Mouse (Mus musculus) heart, embryonic 10.5 days (tissue): ENCODE measurements at regions not wholly inside any gene's neighbourhood (a gene's known extent, or its start where the extent isn't known, plus 50 kb on each side); places are given as distances from the start of the nearest gene placed in this dataset.

Source experiments
- DNase-seq: peaks from one replicate; pipeline ENCODE4 v3.0.0-alpha.2; 2017; ENCODE audit warnings: low spot score
- H3K27ac ChIP-seq: fragments of 300-500 bp; sonication (generic); 2 replicates; pipeline ENCODE4 v1.5.1; 2016; ENCODE audit warnings: mild to moderate bottlenecking
- H3K27me3 ChIP-seq: fragments of 300-500 bp; sonication (generic); 2 replicates; pipeline ENCODE4 v1.6.1; 2016; ENCODE audit warnings: mild to moderate bottlenecking; ENCODE audit not compliant: poor library complexity, insufficient read depth, severe bottlenecking
- H3K36me3 ChIP-seq: fragments of 300-500 bp; sonication (generic); 2 replicates; pipeline ENCODE4 v1.6.1; 2016; ENCODE audit warnings: mild to moderate bottlenecking, moderate library complexity
- H3K4me1 ChIP-seq: fragments of 300-500 bp; sonication (generic); 2 replicates; pipeline ENCODE4 v1.6.1; 2016; ENCODE audit warnings: mild to moderate bottlenecking
- H3K4me3 ChIP-seq: fragments of 300-500 bp; sonication (generic); 2 replicates; pipeline ENCODE4 v1.5.1; 2016; ENCODE audit warnings: mild to moderate bottlenecking, moderate library complexity
- H3K9me3 ChIP-seq: fragments of 300-500 bp; sonication (generic); 2 replicates; pipeline ENCODE4 v1.6.1; 2016; ENCODE audit warnings: mild to moderate bottlenecking, moderate library complexity
- WGBS: fragments of 180-500 bp; shearing (Covaris S2); methylation state at CpG from one replicate; pipeline ENCODE4 v1.1.7; 2016; 5-methylcytosine and 5-hydroxymethylcytosine counted together

DNA sequence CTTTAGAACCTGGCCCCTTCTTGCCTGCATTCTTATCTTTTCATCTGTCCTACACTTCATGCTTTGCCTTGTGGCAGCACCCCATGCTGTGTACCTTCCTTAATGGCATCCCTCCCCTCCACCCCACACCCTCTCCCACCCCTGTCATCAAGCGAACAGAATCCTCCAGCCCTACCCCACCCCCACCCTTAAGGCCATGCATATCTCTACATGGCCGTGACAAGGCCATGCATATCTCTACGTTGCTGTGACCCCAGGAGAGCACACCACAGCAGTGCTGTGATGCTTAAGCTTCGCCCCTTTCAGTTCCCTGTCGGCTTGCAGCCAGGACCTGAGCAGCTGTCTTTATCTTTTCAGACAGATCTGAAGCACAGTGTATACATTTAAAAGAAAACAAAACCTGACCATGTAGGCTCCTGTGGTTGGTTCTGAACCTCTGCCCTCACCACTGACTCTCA is 319.5 kb upstream of the Trib2 start:
- Histone ChIP-seq H3K4me1 (peaks cover 13% of the 10 kb centered on the region), H3K36me3 (no peaks in the 10 kb centered on the region), H3K27me3 (no peaks in the 10 kb centered on the region), H3K4me3 (no peak overlapping the region), H3K27ac (no peak overlapping the region; the same call in 1 of the 2 replicates), H3K9me3 (no peaks in the 10 kb centered on the region)
- 8% methylated on average over 5 of the region's 5 CpGs for WGBS
- no peak for DNase-seq

DNA sequence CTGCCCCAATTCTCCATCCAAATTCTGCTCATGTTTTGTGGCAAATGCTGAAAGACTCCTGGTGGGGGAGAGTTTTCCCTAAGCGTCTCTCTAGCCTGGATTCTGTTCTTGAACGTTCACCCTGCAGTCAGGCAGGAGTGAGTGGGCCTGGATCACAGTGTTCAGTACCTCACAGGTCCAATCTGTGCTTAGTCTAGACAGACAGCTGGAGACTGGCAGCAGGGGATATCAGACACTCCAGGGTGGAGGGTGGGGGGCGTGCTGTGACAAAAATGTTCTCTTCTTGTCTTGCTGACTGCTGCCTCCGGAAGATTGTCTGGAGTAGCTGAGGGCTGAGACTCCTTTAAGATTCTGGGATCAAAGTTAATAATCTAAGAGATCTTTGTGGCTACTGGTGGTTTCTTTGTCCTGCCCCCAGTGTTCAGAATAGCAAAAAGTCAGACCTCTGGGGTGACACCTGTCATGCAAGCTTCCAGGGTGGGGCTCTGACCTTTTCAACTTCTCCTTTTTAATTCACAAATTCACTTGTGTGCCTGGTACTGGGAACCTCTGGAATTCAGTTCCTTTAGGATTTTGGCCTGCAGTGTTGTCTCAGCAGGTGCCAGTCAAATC is 319.0 kb upstream of the Trib2 start:
- no peaks in the 10 kb centered on the region for H3K27me3 ChIP-seq
- H3K4me3 ChIP-seq, result no peak overlapping the region
- WGBS, result 31% methylated on average over 4 of the region's 4 CpGs
- H3K27ac ChIP-seq, result peak overlapping the region; percentile 0; the same call in 1 of the 2 replicates
- H3K36me3 ChIP-seq, result no peaks in the 10 kb centered on the region
- no peaks in the 10 kb centered on the region for H3K9me3 ChIP-seq
- DNase-seq, result no peak
- H3K4me1 ChIP-seq, result peaks cover 13% of the 10 kb centered on the region

DNA sequence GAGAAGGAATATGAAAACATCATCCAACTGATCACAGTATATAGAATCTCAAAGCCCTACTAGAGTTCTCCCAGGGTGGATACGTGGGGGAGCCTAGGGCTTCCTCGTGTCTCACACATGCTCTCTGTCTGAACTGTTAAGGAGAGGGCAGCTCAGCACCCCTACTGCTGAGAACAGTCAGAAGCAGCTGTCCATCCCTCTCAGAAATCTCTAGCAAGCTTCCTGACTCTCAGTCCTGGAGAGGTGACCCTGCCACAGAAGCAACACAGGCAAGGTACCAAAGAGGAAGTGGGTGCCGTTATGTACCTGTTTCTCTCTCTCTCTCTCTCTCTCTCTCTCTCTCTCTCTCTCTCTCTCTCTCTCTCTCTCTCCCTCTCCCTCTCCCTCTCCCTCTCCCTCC is 317.7 kb upstream of the Trib2 start:
- Histone ChIP-seq H3K36me3 (no peaks in the 10 kb centered on the region), H3K9me3 (no peaks in the 10 kb centered on the region)
- 68% methylated on average over 3 of the region's 3 CpGs for WGBS

DNA sequence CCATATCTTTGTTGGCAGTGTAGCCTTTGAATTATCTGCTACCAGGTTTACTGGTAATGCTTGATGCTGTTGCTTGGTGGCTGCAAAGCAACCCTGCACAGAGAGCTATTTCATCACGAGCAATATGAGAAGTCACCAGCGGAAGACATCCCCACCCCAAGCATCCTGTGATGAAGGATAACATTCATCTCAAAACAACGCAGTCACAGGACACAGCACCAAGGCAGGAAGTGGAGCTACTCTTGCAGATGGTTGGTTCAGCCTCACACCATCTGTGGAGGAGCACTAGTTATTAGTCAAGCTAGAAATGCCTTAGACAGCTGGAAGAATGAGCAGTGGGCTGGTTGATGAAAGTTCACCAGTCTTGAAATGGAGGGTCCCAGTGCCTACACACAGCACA is 316.5 kb upstream of the Trib2 start:
- Histone ChIP-seq H3K36me3 (no peaks in the 10 kb centered on the region), H3K4me1 (peaks cover 13% of the 10 kb centered on the region), H3K27ac (no peak overlapping the region), H3K9me3 (no peaks in the 10 kb centered on the region), H3K27me3 (no peaks in the 10 kb centered on the region), H3K4me3 (no peak overlapping the region)
- DNase-seq, result no peak
- WGBS, result 68% methylated on average over 3 of the region's 3 CpGs

More for the DNA sequence above, 317.7 kb upstream of the Trib2 start:
- Histone ChIP-seq H3K4me1 (peaks cover 13% of the 10 kb centered on the region), H3K27ac (no peak overlapping the region), H3K27me3 (no peaks in the 10 kb centered on the region), H3K4me3 (no peak overlapping the region)
- DNase-seq, result no peak

DNA sequence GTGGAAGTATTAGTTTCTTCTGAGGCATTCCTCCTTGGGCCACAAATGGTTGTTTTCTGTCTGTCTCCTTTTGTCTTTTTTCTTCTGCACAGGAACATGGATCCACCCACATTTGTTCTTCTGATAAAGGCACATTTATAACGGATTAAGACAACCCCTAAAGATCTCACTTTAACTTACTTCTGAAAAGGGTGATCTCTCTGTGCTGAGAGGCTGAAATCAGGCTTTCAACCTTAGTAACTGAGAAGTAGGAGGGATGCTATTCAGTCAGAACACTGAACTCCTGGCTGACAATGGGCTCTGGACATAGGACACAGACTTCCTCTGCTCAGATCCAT is 315.0 kb upstream of the Trib2 start:
- no peaks in the 10 kb centered on the region for H3K27me3 ChIP-seq
- no peak overlapping the region for H3K27ac ChIP-seq
- no peak overlapping the region for H3K4me3 ChIP-seq
- DNase-seq, result no peak
- 62% methylated on average over 1 of the region's 1 CpGs for WGBS
- no peaks in the 10 kb centered on the region for H3K36me3 ChIP-seq
- H3K4me1 ChIP-seq, result peaks cover 13% of the 10 kb centered on the region
- H3K9me3 ChIP-seq, result no peaks in the 10 kb centered on the region

DNA sequence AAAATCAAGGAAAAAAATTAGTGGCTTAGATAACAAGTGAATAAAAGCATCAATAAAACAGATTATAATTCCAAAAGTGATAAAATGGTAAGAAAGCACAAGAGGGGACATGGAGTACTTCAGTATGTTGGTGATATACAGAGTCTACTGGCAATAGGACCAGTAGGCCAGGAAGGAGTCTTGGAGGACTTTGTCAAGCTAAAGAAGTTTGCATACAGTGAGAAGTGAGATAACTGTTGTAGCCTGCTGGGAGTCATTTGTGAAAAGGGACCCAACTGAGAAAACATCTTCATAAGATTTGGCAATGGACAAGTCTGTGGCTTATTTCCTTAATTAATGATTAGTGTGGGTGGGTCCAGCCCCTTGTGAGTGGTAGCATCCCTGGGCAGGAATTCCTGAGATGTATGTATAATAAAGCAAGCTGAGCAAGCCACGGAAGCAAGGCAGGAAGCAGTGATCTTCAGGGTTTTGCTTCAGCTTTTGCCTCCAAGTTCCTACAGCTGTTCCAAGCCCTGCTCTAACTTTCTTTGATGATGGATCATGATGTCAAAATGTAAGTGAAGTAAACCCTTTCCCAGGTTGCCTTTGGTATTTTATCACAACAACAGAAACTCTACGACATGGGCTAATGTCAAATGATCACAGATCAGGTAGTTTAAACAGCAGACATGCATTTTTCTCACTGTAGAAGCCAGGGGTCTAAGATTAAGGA is 314.5 kb upstream of the Trib2 start:
- Histone ChIP-seq H3K9me3 (no peaks in the 10 kb centered on the region), H3K27me3 (no peaks in the 10 kb centered on the region)
- WGBS, result 64% methylated on average over 2 of the region's 2 CpGs

DNA sequence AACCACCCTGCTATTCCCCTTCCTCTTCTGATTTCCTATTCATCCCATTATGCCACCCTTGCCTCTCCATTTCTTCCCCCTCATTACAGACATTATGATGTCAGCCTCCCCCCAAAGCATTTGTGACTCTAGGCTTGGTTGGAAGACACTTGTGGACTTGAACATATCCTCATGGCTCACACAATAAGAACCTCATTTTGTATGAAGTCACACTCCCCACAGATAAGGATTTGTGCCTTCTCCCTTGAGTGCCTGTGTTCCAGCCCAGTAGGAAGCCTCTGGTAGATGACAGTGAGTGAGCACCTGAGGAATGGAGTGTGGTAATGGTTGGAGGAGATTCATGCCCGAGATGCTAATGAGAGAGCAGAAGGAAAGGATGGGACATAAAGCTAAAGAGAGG is 313.9 kb upstream of the Trib2 start:
- H3K4me1 ChIP-seq, result peaks cover 3% of the 10 kb centered on the region; the same call in 1 of the 2 replicates
- no peak overlapping the region for H3K4me3 ChIP-seq
- no peaks in the 10 kb centered on the region for H3K27me3 ChIP-seq
- no peaks in the 10 kb centered on the region for H3K36me3 ChIP-seq
- WGBS, result 61% methylated on average over 1 of the region's 1 CpGs
- no peaks in the 10 kb centered on the region for H3K9me3 ChIP-seq
- H3K27ac ChIP-seq, result no peak overlapping the region
- DNase-seq, result no peak

More for the DNA sequence above, 314.5 kb upstream of the Trib2 start:
- H3K36me3 ChIP-seq, result no peaks in the 10 kb centered on the region
- H3K27ac ChIP-seq, result no peak overlapping the region
- H3K4me3 ChIP-seq, result no peak overlapping the region
- no peak for DNase-seq
- H3K4me1 ChIP-seq, result peaks cover 9% of the 10 kb centered on the region

DNA sequence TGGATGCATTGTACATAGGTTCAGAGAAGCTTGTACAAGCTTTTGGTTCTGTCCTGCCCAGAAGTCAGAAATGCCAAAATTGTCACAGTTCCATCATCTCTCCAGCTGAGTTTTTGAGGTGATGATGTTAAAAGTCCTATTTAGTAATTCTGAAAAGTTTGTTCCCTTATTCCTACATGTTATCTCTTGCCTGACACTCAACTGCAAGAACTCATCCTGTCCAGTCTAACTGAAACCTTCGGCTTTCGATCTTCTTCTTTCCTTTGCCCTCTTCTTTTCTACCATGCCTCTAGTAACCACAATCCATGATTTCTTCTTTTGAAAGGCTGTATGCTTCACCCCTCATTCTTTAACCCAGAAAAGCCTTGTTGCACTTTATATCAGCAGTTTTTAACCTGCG is 313.2 kb upstream of the Trib2 start:
- no peak for DNase-seq
- Histone ChIP-seq H3K27me3 (no peaks in the 10 kb centered on the region), H3K9me3 (no peaks in the 10 kb centered on the region), H3K27ac (no peak overlapping the region), H3K4me1 (no peaks in the 10 kb centered on the region), H3K36me3 (no peaks in the 10 kb centered on the region), H3K4me3 (no peak overlapping the region)
- WGBS, result 87% methylated on average over 3 of the region's 3 CpGs

DNA sequence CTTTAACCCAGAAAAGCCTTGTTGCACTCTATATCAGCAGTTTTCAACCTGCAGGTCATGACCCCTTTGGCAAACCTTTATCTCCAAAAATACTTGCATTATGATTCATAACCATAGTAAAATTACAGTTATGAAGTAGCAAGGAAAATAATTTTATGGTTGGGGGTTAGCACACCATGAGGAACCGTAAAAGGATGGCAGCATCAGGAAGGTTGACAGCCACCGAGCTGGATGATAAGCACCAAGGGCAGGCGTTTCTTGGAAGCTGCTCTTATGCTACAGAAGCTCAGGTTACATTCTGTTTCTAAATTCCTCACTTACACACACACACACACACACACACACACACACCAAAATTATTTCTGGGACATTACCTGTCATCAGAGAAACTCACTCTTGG is 312.5 kb upstream of the Trib2 start:
- Histone ChIP-seq H3K4me1 (no peaks in the 10 kb centered on the region), H3K36me3 (no peaks in the 10 kb centered on the region), H3K9me3 (no peaks in the 10 kb centered on the region), H3K4me3 (no peak overlapping the region), H3K27me3 (no peaks in the 10 kb centered on the region), H3K27ac (no peak overlapping the region)
- no peak for DNase-seq
- 62% methylated on average over 3 of the region's 3 CpGs for WGBS

DNA sequence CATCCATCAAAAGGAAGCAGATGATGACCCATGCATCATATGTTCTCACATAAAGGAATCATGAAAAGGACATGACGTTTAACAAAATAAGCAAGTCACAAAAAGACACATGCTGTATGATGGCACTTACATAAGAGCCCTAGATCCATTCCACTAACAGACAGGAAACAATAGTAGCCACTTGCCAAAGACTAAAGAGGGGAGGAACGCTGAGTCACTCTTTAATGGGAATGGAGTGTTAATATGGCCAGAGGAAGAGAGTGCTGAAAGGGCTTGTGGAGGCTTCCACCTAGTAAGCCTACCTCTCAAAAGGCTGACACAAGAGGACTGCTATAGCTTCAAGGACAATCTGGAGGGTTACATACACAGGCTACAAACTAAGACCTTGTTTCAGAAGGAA is 308.2 kb upstream of the Trib2 start:
- Histone ChIP-seq H3K27me3 (no peaks in the 10 kb centered on the region), H3K9me3 (no peaks in the 10 kb centered on the region), H3K36me3 (no peaks in the 10 kb centered on the region), H3K4me1 (no peaks in the 10 kb centered on the region), H3K4me3 (no peak overlapping the region), H3K27ac (no peak overlapping the region)
- no peak for DNase-seq
- WGBS, result 79% methylated on average over 2 of the region's 2 CpGs

DNA sequence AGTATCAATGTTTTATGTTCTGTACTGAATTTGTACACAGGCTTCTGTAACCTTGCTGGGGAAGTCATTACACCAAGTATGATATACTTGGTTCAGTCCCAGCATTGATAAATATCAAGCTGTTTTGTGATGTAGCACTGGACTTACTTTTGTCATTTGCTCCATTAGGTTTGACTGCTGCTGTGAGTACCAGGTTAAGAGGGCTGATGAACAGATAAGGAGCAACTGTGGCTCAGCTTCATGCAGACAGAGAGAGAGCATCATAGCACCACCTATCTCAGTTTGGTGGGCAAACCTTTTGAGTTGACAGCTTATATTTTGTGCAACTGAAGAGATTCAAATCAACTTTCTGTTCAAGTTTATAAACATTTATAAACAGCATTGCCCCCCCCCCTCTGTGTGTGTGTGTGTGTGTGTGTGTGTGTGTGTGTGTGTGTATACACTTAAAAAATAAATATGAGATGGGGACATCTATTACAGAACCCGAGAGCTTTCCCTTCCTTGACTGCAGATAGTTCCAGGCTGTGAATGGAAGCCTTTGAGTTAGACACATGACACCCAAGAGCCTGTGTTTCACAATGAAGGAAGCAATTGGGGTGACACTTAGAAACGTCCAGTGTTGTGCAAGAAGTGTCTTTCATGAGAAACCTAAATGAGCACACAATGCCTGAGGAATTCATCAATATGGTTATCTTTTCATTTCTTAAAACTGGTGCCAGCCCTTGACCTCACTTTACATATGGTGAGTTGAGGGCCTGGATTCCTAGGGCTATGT is 305.8 kb upstream of the Trib2 start:
- DNase-seq, result no peak
- Histone ChIP-seq H3K27me3 (no peaks in the 10 kb centered on the region), H3K36me3 (no peaks in the 10 kb centered on the region), H3K4me1 (no peaks in the 10 kb centered on the region), H3K27ac (no peak overlapping the region), H3K9me3 (no peaks in the 10 kb centered on the region), H3K4me3 (no peak overlapping the region)
- WGBS, result 79% methylated on average over 2 of the region's 2 CpGs

DNA sequence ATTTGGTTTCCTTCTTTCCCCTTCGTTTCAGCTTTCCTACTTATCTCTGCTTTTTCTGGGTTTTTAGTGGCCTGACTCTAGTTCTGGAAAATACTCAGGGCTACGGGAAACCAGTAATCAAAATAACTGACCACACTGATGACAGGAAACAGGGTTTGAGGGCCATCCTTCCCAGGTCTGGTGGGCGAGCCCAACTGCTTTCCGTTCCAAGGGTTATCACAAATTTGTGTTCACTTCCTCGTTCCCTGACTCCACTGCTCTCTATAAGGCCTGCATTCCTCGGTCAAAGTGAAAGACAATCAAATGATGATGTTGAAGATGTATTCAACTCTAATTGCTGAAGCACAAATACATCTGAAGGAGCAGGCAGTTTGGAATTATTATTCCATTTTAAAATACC is 305.1 kb upstream of the Trib2 start:
- WGBS, result 51% methylated on average over 6 of the region's 6 CpGs
- DNase-seq, result no peak
- Histone ChIP-seq H3K36me3 (no peaks in the 10 kb centered on the region), H3K27ac (no peak overlapping the region), H3K27me3 (no peaks in the 10 kb centered on the region), H3K4me1 (no peaks in the 10 kb centered on the region), H3K9me3 (no peaks in the 10 kb centered on the region), H3K4me3 (no peak overlapping the region)

DNA sequence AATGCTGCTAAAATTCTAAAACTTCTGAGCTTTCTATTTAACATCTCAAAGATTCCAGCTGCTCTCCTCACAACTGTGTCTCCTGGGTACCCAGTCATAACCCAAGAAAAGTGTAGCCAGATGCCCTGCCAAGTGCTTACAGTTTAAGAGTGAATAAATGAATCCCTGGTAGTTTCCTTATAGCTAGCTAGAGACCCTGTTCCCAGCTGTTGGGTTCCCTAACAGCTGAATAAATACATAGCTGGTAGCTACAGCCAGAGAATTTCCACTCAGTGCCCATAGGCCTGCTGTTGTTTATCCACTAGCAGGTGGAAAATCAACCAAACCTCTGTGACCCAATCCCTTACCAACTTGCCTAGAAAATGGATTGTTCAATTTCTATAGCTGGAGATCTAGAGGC is 302.0 kb upstream of the Trib2 start:
- DNase-seq, result no peak
- no peaks in the 10 kb centered on the region for H3K9me3 ChIP-seq

More for the DNA sequence above, 302.0 kb upstream of the Trib2 start:
- no peaks in the 10 kb centered on the region for H3K4me1 ChIP-seq
- no peaks in the 10 kb centered on the region for H3K36me3 ChIP-seq
- no peak overlapping the region for H3K27ac ChIP-seq
- H3K27me3 ChIP-seq, result no peaks in the 10 kb centered on the region
- H3K4me3 ChIP-seq, result no peak overlapping the region
